Mouse (Mus musculus): Measurements from ENCODE around the gene 2210016F16Rik.

The 2210016F16Rik gene

GRCm38 (mm10) chr13:58389324-58389951 lies 4.4 kb upstream of the 2210016F16Rik start:
- TF ChIP-seq GATA4 (IDR thresholded peaks at IDR 0.05; ENCODE audit: insufficient replicate concordance, low read length) = no peak

- TF ChIP-seq GATA4 (IDR thresholded peaks at IDR 0.05; ENCODE audit: insufficient replicate concordance, low read length) = no peak
These were observed 3.4 kb upstream of the 2210016F16Rik start for GRCm38 (mm10) chr13:58388379-58388778.

- peak; percentile 56 for TF ChIP-seq GATA4 (IDR thresholded peaks at IDR 0.05; ENCODE audit: insufficient replicate concordance, low read length)
These were observed 2.9 kb upstream of the 2210016F16Rik start for GRCm38 (mm10) chr13:58387948-58388347.

- no peak for TF ChIP-seq GATA4 (IDR thresholded peaks at IDR 0.05; ENCODE audit: insufficient replicate concordance, low read length)
These were observed 509 bp upstream of the 2210016F16Rik start for GRCm38 (mm10) chr13:58385547-58385920.

- no peak for TF ChIP-seq GATA4 (IDR thresholded peaks at IDR 0.05; ENCODE audit: insufficient replicate concordance, low read length)
These were observed 654 bp downstream of the 2210016F16Rik start for GRCm38 (mm10) chr13:58384371-58384770.

GRCm38 (mm10) chr13:58373153-58373470 lies 11.9 kb downstream of the 2210016F16Rik start:
- no peak for TF ChIP-seq GATA4 (IDR thresholded peaks at IDR 0.05; ENCODE audit: insufficient replicate concordance, low read length)

- TF ChIP-seq GATA4 (IDR thresholded peaks at IDR 0.05; ENCODE audit: insufficient replicate concordance, low read length) = no peak
These were observed 12.5 kb downstream of the 2210016F16Rik start for GRCm38 (mm10) chr13:58372278-58373152.

- TF ChIP-seq GATA4 (IDR thresholded peaks at IDR 0.05; ENCODE audit: insufficient replicate concordance, low read length) = no peak
These were observed 16.2 kb downstream of the 2210016F16Rik start for GRCm38 (mm10) chr13:58368835-58369234.

GRCm38 (mm10) chr13:58367641-58368040 lies 17.4 kb downstream of the 2210016F16Rik start:
- no peak for TF ChIP-seq GATA4 (IDR thresholded peaks at IDR 0.05; ENCODE audit: insufficient replicate concordance, low read length)

- no peak for TF ChIP-seq GATA4 (IDR thresholded peaks at IDR 0.05; ENCODE audit: insufficient replicate concordance, low read length)
These were observed 18.7 kb downstream of the 2210016F16Rik start for GRCm38 (mm10) chr13:58366373-58366772.

- TF ChIP-seq GATA4 (IDR thresholded peaks at IDR 0.05; ENCODE audit: insufficient replicate concordance, low read length) = no peak
These were observed 20.5 kb downstream of the 2210016F16Rik start for GRCm38 (mm10) chr13:58364353-58365175.

- TF ChIP-seq GATA4 (IDR thresholded peaks at IDR 0.05; ENCODE audit: insufficient replicate concordance, low read length) = no peak
These were observed 25.7 kb downstream of the 2210016F16Rik start for GRCm38 (mm10) chr13:58359304-58359653.

- no peak for TF ChIP-seq GATA4 (IDR thresholded peaks at IDR 0.05; ENCODE audit: insufficient replicate concordance, low read length)
These were observed 26.3 kb downstream of the 2210016F16Rik start, which contains the start of gene Kif27 for GRCm38 (mm10) chr13:58358629-58359303. Gene Kif27 (minus strand): TSS chr13:58359122.

- no peak for TF ChIP-seq GATA4 (IDR thresholded peaks at IDR 0.05; ENCODE audit: insufficient replicate concordance, low read length)
These were observed 32.0 kb downstream of the 2210016F16Rik start for GRCm38 (mm10) chr13:58352996-58353395.

GRCm38 (mm10) chr13:58350606-58351005 lies 34.4 kb downstream of the 2210016F16Rik start:
- no peak for TF ChIP-seq GATA4 (IDR thresholded peaks at IDR 0.05; ENCODE audit: insufficient replicate concordance, low read length)
